ENCODE assay signal across 8 mouse cellular contexts in genomic region chr8:104099347-104100099, GRCm38 (mm10). TPM values are rescaled to one million over a fixed set of nuclear protein-coding genes. Genes with fewer than 3 reads are reported as not detected.
DNase-seq lines count a peak whose midpoint lies in the region; ATAC-seq and TF ChIP-seq lines count a peak whose summit lies in the region.

No protein-coding gene starts in this region.

- H3K27ac ChIP-seq in forebrain, embryonic 14.5 days (ENCODE audit: low read depth, low read length): no peak overlapping the region
- peak overlapping the region; percentile 78 for H3K27ac ChIP-seq in lung, embryonic 14.5 days (ENCODE audit: low read depth)

- H3K4me2 ChIP-seq in forebrain, embryonic 14.5 days (ENCODE audit: low read length): no peak overlapping the region
- H3K4me2 ChIP-seq in lung, embryonic 14.5 days: 0 out of 2 replicates have a peak overlapping the region, but pooled peaks have one; percentile 8

- H3K4me1 ChIP-seq in forebrain, embryonic 14.5 days (ENCODE audit: control insufficient read depth, insufficient read depth, low read length): no peaks in the 10 kb centered on the region
- H3K4me1 ChIP-seq in lung, embryonic 14.5 days (ENCODE audit: insufficient read depth): peaks cover 5% of the 10 kb centered on the region

- peak; percentile 44 to 58 for DNase-seq in spleen, adult 18-20 months
- no peak for DNase-seq in spleen, adult 12 weeks (ENCODE audit: low spot score)
- peak; percentile 29 for DNase-seq in forebrain, embryonic 14.5 days (ENCODE audit: low spot score)
- peak; percentile 31 for DNase-seq in kidney, adult 11 months
- peak; percentile 86 for DNase-seq in lung, embryonic 14.5 days
- DNase-seq in spleen, postnatal 14 days (ENCODE audit: low spot score in 2 of 2): peak; percentile 25 to 27
- no peak for DNase-seq in urinary bladder, postnatal 36 days (ENCODE audit: low spot score in 2 of 2)
- no peak for DNase-seq in urinary bladder, postnatal 25 days (ENCODE audit: low spot score)

- peak; percentile 41; the same call in 1 of the 2 replicates for ATAC-seq in forebrain, embryonic 14.5 days
- peak; percentile 65 for ATAC-seq in lung, embryonic 14.5 days (ENCODE audit: insufficient read depth)

- no peaks in the 10 kb centered on the region for H3K9me3 ChIP-seq in forebrain, embryonic 14.5 days (replicated peaks; ENCODE audit: control insufficient read depth, low read length)
- no peaks in the 10 kb centered on the region for H3K9me3 ChIP-seq in lung, embryonic 14.5 days (ENCODE audit: low read depth, low read length)

- no peaks in the 10 kb centered on the region for H3K27me3 ChIP-seq in forebrain, embryonic 14.5 days (replicated peaks; ENCODE audit: control insufficient read depth, insufficient read depth, low read length)
- H3K27me3 ChIP-seq in lung, embryonic 14.5 days (ENCODE audit: insufficient read depth, low read length): no peaks in the 10 kb centered on the region

- no peaks in the 10 kb centered on the region for H3K36me3 ChIP-seq in forebrain, embryonic 14.5 days (ENCODE audit: control insufficient read depth, insufficient read depth, low read length)
- H3K36me3 ChIP-seq in lung, embryonic 14.5 days (ENCODE audit: insufficient read depth): no peaks in the 10 kb centered on the region

- no peak overlapping the region for H3K4me3 ChIP-seq in forebrain, embryonic 14.5 days (ENCODE audit: low read depth, low read length)
- no peak overlapping the region for H3K4me3 ChIP-seq in lung, embryonic 14.5 days (ENCODE audit: low read depth, low read length)

- WGBS in forebrain, embryonic 14.5 days: 61% methylated on average over 20 of the region's 20 CpGs
- WGBS in lung, embryonic 14.5 days: 48% methylated on average over 20 of the region's 20 CpGs

- H3K9ac ChIP-seq in forebrain, embryonic 14.5 days (ENCODE audit: low read length): no peak overlapping the region
- H3K9ac ChIP-seq in lung, embryonic 14.5 days: peak overlapping the region; percentile 16; the same call in 1 of the 2 replicates

- TF ChIP-seq CTCF in lung, embryonic 14.5 days (IDR thresholded peaks at IDR 0.05; ENCODE audit: low read depth): no peak

RNA-seq across cellular contexts. Expression of gene Cdh5, which starts 1.9 kb away (rescaled TPM):
- polyA plus RNA-seq in forebrain, embryonic 14.5 days (2014; fragmentation: Nextera tagmentation; extraction: Ambion mirVana): 13.6 and 13.7 TPM in 2 replicates
- polyA plus RNA-seq in lung, embryonic 14.5 days (2014; fragmentation: Nextera tagmentation; extraction: Ambion mirVana): 69.8 and 71.5 TPM in 2 replicates

Comparison
In these comparisons a context has a peak if more than half of its experiments do, and no peak if none do; other contexts are left out.
1. DNase-seq: peak in spleen, adult 18-20 months (2 of 2), forebrain, embryonic 14.5 days (single experiment), kidney, adult 11 months (single experiment), lung, embryonic 14.5 days (single experiment) and spleen, postnatal 14 days (2 of 2); none in spleen, adult 12 weeks (single experiment), urinary bladder, postnatal 36 days (0 of 2) and urinary bladder, postnatal 25 days (single experiment).